Mouse (Mus musculus) brain, embryonic 14.5 days (tissue): Measurements from ENCODE around the gene Sat1.

Source experiments
- CTCF ChIP-seq: fragments of 200-500 bp; IDR thresholded peaks from 2 replicates; pipeline ENCODE4 v1.5.1; 2012; ENCODE audit warnings: inconsistent platforms, mild to moderate bottlenecking, moderate library complexity, borderline replicate concordance; ENCODE audit not compliant: insufficient read depth, insufficient read length; ENCODE audit errors: extremely low read depth
- POLR2A ChIP-seq: fragments of 200-500 bp; IDR thresholded peaks from 2 replicates; pipeline ENCODE4 v1.6.1; 2012; ENCODE audit warnings: mild to moderate bottlenecking, inconsistent platforms, borderline replicate concordance; ENCODE audit not compliant: poor library complexity, insufficient read depth, insufficient read length, severe bottlenecking; ENCODE audit errors: extremely low read depth

DNA sequence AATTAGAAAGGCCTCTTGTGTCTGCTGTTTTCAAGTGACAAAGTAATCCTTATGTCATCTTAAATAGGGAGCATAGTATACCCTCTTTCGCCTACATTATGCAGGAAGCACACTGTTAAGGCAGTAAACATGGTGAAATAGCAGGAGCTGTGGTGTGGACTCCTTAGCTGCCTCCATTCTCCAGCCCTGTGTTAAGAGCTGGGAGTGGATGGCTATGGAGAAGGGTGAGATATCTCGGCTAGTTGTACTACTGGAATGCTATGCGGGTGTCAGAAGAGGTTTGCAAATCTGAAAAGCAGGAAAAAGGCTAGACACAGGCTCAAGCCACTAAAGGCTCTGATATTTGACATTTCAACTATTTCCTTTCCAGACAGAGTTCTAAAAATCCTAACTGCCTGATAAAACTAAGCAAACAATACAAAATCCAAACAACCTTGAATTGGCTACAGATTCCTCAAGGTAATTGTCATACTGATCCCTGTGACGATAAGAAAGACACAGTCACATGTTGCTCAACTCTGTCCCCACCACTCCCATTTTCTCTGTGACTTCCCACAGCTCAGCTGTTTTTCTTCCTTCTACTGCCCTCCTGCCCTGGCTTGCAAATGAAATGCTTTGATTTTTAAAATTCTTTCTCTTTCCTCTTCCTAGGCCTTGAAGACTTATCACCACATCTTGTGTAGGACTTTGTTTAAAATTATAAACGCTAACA is 22.4 kb downstream of the Sat1 start:
- no peak for TF ChIP-seq CTCF
- TF ChIP-seq POLR2A = no peak
